Mouse (Mus musculus): ENCODE measurements around the gene Phf2.

Phf2 gene

GRCm38 (mm10) chr13:48870771-48871731 lies at the start of gene Phf2:
Gene Phf2, minus strand, starts transcription at chr13:48871119.
- DNase-seq = no peak

- DNase-seq = no peak
Observed at GRCm38 (mm10) chr13:48919756-48920415, 49.0 kb upstream of the Phf2 start.

- no peak for DNase-seq
Observed at GRCm38 (mm10) chr13:48917113-48917599, 46.2 kb upstream of the Phf2 start.

- DNase-seq = no peak
Observed at GRCm38 (mm10) chr13:48913680-48914079, 42.8 kb upstream of the Phf2 start.

- DNase-seq = no peak
Observed at GRCm38 (mm10) chr13:48913141-48913540, 42.2 kb upstream of the Phf2 start.

- no peak for DNase-seq
Observed at GRCm38 (mm10) chr13:48911426-48911825, 40.5 kb upstream of the Phf2 start.

GRCm38 (mm10) chr13:48905458-48905857 lies 34.5 kb upstream of the Phf2 start:
- no peak for DNase-seq

GRCm38 (mm10) chr13:48895376-48895775 lies 24.5 kb upstream of the Phf2 start:
- DNase-seq = no peak

GRCm38 (mm10) chr13:48890260-48890960 lies 19.5 kb upstream of the Phf2 start:
- no peak for DNase-seq

- peak; percentile 99 for DNase-seq
Observed at GRCm38 (mm10) chr13:48878534-48878933, 7.6 kb upstream of the Phf2 start.

GRCm38 (mm10) chr13:48877805-48878204 lies 6.9 kb upstream of the Phf2 start:
- DNase-seq = no peak

- DNase-seq = no peak
Observed at GRCm38 (mm10) chr13:48872726-48873125, 1.8 kb upstream of the Phf2 start.

GRCm38 (mm10) chr13:48871887-48872606 lies 1.1 kb upstream of the Phf2 start:
- no peak for DNase-seq

GRCm38 (mm10) chr13:48869950-48870770 lies 759 bp downstream of the Phf2 start:
- DNase-seq = peak; percentile 67

- no peak for DNase-seq
Observed at GRCm38 (mm10) chr13:48869600-48869949, 1.3 kb downstream of the Phf2 start.

- DNase-seq = peak; percentile 71
Observed at GRCm38 (mm10) chr13:48869088-48869487, 1.8 kb downstream of the Phf2 start.

GRCm38 (mm10) chr13:48864673-48865356 lies 6.1 kb downstream of the Phf2 start:
- DNase-seq = peak; percentile 75

GRCm38 (mm10) chr13:48863556-48863955 lies 7.4 kb downstream of the Phf2 start:
- DNase-seq = no peak

GRCm38 (mm10) chr13:48861913-48862312 lies 9.0 kb downstream of the Phf2 start:
- no peak for DNase-seq

GRCm38 (mm10) chr13:48858779-48859178 lies 12.1 kb downstream of the Phf2 start:
- no peak for DNase-seq

GRCm38 (mm10) chr13:48858054-48858453 lies 12.9 kb downstream of the Phf2 start:
- DNase-seq = no peak

All from cerebellum, adult 9-11 months (tissue).